Mouse (Mus musculus): ENCODE results near the gene Ccl25. TPM values are rescaled to one million over a fixed set of nuclear protein-coding genes. Genes with fewer than 3 reads are reported as not detected.
A peak's percentile ranks its signal among the peaks of the same experiment; 100 is the strongest.

Ccl25 gene
- 21.5 and 27.1 TPM in 2 replicates for polyA plus RNA-seq (2015; fragmentation: Nextera tagmentation; extraction: Ambion mirVana)

DNA sequence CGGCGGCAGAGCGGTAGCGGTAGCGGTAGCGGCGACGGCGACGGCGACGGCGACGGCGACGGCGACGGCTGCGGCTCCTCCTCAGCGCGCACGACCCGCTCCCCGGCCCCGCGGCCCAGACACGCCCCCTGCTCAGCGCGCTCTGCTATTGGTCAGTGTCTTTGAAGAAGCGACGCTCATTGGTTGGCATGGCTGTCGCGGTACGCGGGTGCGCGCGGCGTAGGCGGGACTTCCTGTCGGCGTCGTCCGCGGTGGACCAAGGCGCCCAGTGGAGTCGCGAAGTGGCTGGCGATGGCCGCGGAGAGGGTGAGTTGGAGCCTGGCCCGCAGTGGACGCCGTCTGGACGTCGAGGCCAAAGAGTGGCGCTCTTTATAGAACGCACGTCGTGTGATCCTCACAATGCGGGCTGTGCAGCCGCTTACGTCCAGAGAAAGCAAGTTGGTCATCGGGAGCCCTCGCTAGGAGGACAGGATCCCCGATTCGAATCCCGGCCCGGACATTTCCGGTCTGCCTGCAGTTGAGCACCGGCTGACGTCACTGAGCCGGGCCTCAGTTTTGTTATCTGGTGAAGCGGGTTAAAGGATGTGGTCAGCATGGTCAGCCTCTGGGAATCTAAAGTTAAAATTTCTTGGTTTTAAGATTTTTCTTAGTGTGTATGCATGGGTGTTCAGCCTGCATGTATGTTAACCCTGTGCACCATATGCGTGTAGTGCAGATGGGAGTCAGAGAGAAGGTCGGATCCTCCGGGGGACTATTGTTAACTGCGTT, at the start of gene Ccl25, which contains the start of gene Elavl1:
Gene Ccl25, plus strand, starts transcription at position 228 of the 768 bp plus-strand sequence.
Gene Elavl1, minus strand, starts transcription at position 431 of the 768 bp plus-strand sequence.
- Histone ChIP-seq H3K27ac (ENCODE audit: low read length) (peak within 1 kb of the TSS; percentile 92), H3K4me1 (ENCODE audit: control insufficient read depth, insufficient read depth, low read length) (peaks cover 26% of the 10 kb centered on the region), H3K27me3 (ENCODE audit: control insufficient read depth, insufficient read depth, low read length) (no peaks in the 10 kb centered on the region), H3K9ac (ENCODE audit: low read length) (peak within 1 kb of the TSS; percentile 99), H3K9me3 (replicated peaks; ENCODE audit: control insufficient read depth, low read length) (no peaks in the 10 kb centered on the region), H3K4me3 (replicated peaks; ENCODE audit: low read length) (peak within 1 kb of the TSS; percentile 95), H3K36me3 (ENCODE audit: control insufficient read depth, insufficient read depth, low read length) (peaks cover 16% of the 10 kb centered on the region; the same call in 1 of the 2 replicates), H3K4me2 (ENCODE audit: low read depth, low read length) (peak within 1 kb of the TSS; percentile 97)
- peak; percentile 99 for ATAC-seq (ENCODE audit: insufficient read depth, low FRiP score)
- under 1% methylated on average over 62 of the region's 78 CpGs for WGBS

DNA sequence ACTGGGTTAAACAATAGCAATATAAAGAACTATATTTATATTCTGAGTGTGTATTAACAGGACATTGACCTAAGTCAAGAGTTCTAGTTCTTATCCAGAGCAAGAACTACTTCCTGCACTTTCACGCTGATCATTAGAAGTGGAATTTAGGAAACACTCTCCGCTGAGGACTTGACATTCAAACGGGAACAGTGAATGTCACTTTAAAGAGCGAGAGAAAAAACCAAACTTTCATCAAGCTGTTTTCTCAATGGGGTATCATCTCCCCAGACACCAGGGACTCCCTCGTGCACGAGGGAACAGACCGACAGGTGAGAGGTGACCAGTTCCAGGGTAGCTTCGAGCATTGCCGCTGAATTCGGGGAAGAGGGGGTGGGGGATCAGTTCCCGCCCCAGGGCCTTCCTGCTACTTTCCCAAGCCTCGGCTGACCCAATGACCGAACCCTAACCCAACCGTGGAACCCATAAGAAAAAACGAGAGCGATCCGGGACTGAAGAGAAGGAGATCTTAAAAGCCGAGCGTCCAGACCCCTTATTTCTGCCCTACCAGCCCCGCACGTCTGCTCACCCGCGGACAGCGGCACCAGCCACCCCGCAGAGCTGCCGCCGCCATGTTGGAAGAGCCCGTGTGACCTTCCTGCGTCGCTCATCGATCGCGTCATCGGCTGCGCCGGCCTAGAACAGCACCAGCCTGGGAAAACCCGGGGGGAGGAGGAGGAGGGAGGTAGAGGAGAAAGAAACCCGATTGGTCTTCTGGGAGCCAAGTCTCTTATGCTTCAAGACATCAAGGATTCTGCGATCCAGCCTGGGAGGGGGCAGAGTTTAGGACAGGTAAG, 49.5 kb upstream of the Ccl25 start, which contains the start of gene Timm44:
Gene Timm44, minus strand, starts transcription at position 639 of the 836 bp plus-strand sequence.
- ATAC-seq (ENCODE audit: insufficient read depth, low FRiP score), result peak; percentile 98
- Histone ChIP-seq H3K27me3 (ENCODE audit: control insufficient read depth, insufficient read depth, low read length) (no peaks in the 10 kb centered on the region), H3K4me2 (ENCODE audit: low read depth, low read length) (peak within 1 kb of the TSS; percentile 69), H3K9me3 (replicated peaks; ENCODE audit: control insufficient read depth, low read length) (no peaks in the 10 kb centered on the region), H3K4me3 (replicated peaks; ENCODE audit: low read length) (peak within 1 kb of the TSS; percentile 78), H3K4me1 (ENCODE audit: control insufficient read depth, insufficient read depth, low read length) (peaks cover 5% of the 10 kb centered on the region), H3K27ac (ENCODE audit: low read length) (peak within 1 kb of the TSS; percentile 31; the same call in 1 of the 2 replicates), H3K36me3 (ENCODE audit: control insufficient read depth, insufficient read depth, low read length) (0 out of 2 replicates have a peak, but pooled peaks cover 5% of the 10 kb centered on the region), H3K9ac (ENCODE audit: low read length) (peak within 1 kb of the TSS; percentile 80)
- WGBS, result under 1% methylated on average over 39 of the region's 39 CpGs

DNA sequence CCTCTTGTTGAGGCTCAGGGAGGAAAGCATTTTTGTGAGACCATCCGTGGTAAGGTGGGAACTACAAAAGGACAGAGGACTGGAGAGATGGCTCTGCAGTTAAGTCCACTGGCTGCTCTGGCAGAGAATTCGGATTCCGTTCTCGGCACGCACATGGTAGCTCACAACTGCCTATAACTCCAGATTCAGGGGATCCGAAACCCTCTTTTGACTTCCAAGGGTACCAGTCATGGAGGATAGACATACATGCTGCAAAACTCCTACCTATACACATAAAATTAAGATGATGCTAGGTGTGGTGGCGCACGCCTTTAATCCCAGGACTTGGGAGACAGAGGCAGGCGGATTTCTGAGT, 48.9 kb upstream of the Ccl25 start:
- peaks cover 5% of the 10 kb centered on the region for H3K4me1 ChIP-seq (ENCODE audit: control insufficient read depth, insufficient read depth, low read length)
- peak; percentile 63; the same call in 1 of the 2 replicates for ATAC-seq (ENCODE audit: insufficient read depth, low FRiP score)
- 27% methylated on average over 9 of the region's 9 CpGs for WGBS

DNA sequence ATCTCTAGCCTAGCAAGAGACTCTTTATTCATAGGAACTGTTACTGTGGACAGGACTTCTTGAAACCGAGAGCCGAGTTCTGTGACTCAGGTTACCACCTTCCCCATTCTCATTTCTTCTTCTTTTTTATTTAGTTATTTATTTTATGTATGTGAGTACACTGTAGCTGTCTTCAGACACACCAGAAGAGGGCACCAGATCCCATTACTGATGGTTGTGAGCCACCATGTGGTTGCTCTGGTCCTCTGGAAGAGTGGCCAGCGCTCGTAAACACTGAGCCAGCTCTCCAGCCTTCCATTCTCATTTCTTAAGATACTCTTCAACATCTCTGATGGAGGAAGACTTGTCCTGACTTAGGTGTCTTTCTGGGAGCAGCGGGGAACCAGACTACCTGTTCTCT, 32.3 kb upstream of the Ccl25 start:
- Histone ChIP-seq H3K27ac (ENCODE audit: low read length) (no peak overlapping the region), H3K9ac (ENCODE audit: low read length) (no peak overlapping the region), H3K4me2 (ENCODE audit: low read depth, low read length) (no peak overlapping the region), H3K27me3 (ENCODE audit: control insufficient read depth, insufficient read depth, low read length) (no peaks in the 10 kb centered on the region), H3K4me3 (replicated peaks; ENCODE audit: low read length) (no peak overlapping the region), H3K36me3 (ENCODE audit: control insufficient read depth, insufficient read depth, low read length) (peaks cover 14% of the 10 kb centered on the region), H3K9me3 (replicated peaks; ENCODE audit: control insufficient read depth, low read length) (no peaks in the 10 kb centered on the region), H3K4me1 (ENCODE audit: control insufficient read depth, insufficient read depth, low read length) (no peaks in the 10 kb centered on the region)
- ATAC-seq (ENCODE audit: insufficient read depth, low FRiP score), result no peak
- WGBS, result 88% methylated on average over 5 of the region's 5 CpGs

More for the DNA sequence above, 48.9 kb upstream of the Ccl25 start:
- Histone ChIP-seq H3K4me2 (ENCODE audit: low read depth, low read length) (peak overlapping the region; percentile 69), H3K27ac (ENCODE audit: low read length) (peak overlapping the region; percentile 31; the same call in 1 of the 2 replicates), H3K9me3 (replicated peaks; ENCODE audit: control insufficient read depth, low read length) (no peaks in the 10 kb centered on the region), H3K4me3 (replicated peaks; ENCODE audit: low read length) (peak overlapping the region; percentile 78), H3K36me3 (ENCODE audit: control insufficient read depth, insufficient read depth, low read length) (0 out of 2 replicates have a peak, but pooled peaks cover 5% of the 10 kb centered on the region), H3K27me3 (ENCODE audit: control insufficient read depth, insufficient read depth, low read length) (no peaks in the 10 kb centered on the region), H3K9ac (ENCODE audit: low read length) (peak overlapping the region; percentile 80)

DNA sequence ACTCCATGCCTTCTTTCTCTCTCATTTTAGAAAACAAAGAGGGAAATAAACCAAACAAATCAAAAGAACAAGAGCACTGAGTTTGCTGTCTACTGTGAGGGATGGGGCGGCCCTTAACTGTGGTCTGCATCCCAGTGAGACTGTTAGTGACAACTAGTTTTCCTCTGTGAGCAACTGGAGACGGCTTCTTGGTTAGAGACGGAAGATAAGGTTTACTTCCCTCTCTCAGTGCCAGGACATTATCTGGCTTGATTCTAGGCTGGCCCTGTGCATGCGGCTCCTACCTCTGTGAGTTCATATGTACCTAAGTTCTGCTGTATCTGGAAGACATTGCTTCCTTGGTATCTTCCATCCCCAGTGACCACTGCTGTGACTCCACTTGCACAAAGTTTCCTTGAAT, 27.2 kb upstream of the Ccl25 start:
- H3K27me3 ChIP-seq (ENCODE audit: control insufficient read depth, insufficient read depth, low read length), result no peaks in the 10 kb centered on the region
- no peak overlapping the region for H3K27ac ChIP-seq (ENCODE audit: low read length)
- no peak overlapping the region for H3K4me3 ChIP-seq (replicated peaks; ENCODE audit: low read length)
- 87% methylated on average over 4 of the region's 4 CpGs for WGBS
- H3K9me3 ChIP-seq (replicated peaks; ENCODE audit: control insufficient read depth, low read length), result no peaks in the 10 kb centered on the region
- H3K4me1 ChIP-seq (ENCODE audit: control insufficient read depth, insufficient read depth, low read length), result no peaks in the 10 kb centered on the region
- H3K36me3 ChIP-seq (ENCODE audit: control insufficient read depth, insufficient read depth, low read length), result peaks cover 37% of the 10 kb centered on the region
- no peak for ATAC-seq (ENCODE audit: insufficient read depth, low FRiP score)
- H3K4me2 ChIP-seq (ENCODE audit: low read depth, low read length), result no peak overlapping the region
- H3K9ac ChIP-seq (ENCODE audit: low read length), result no peak overlapping the region

DNA sequence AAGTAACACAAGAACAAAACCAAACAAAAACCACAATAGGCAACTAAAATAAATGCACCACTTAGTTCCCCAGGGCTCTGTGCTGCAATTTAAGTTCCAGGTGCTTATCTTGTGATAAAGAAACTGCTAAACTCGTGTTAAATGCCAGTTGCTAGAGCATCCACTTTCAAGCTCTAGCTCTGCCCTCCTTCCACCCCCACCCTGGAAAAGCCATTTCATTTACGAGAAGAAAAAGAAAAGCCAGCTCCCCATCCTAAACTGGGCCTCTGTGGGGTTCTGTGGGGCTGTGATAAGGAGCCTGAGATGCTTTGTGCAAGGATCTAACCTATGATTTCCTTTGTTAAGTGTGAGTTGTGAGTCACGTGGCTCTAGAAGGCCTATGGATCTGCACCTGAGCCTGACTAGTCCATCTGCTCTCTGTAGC, 20.9 kb upstream of the Ccl25 start:
- Histone ChIP-seq H3K27ac (ENCODE audit: low read length) (no peak overlapping the region), H3K27me3 (ENCODE audit: control insufficient read depth, insufficient read depth, low read length) (no peaks in the 10 kb centered on the region), H3K9ac (ENCODE audit: low read length) (no peak overlapping the region), H3K4me3 (replicated peaks; ENCODE audit: low read length) (no peak overlapping the region), H3K9me3 (replicated peaks; ENCODE audit: control insufficient read depth, low read length) (no peaks in the 10 kb centered on the region), H3K4me1 (ENCODE audit: control insufficient read depth, insufficient read depth, low read length) (no peaks in the 10 kb centered on the region), H3K36me3 (ENCODE audit: control insufficient read depth, insufficient read depth, low read length) (peaks cover 40% of the 10 kb centered on the region), H3K4me2 (ENCODE audit: low read depth, low read length) (no peak overlapping the region)
- no peak for ATAC-seq (ENCODE audit: insufficient read depth, low FRiP score)
- 67% methylated on average over 3 of the region's 3 CpGs for WGBS

DNA sequence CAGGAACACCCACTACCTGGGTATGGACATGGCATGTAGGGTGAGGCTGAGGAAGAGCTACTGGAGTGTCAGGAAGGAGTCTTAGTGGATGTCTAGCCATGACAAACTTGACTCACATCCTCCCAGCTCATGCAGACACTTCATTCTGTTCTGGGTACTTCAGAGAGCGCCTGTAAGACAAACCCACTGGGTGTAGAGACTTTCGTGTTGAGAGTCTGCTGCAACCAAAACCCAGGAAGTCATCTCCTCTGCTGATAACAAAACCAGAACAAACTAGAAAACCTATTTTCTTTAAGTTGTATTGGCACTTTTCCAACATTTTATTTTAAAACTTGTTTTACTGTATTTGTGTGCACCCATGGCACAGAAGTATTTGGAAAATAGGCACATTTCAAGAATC, 19.2 kb upstream of the Ccl25 start:
- no peaks in the 10 kb centered on the region for H3K9me3 ChIP-seq (replicated peaks; ENCODE audit: control insufficient read depth, low read length)
- 79% methylated on average over 2 of the region's 2 CpGs for WGBS
- no peak overlapping the region for H3K4me3 ChIP-seq (replicated peaks; ENCODE audit: low read length)
- H3K4me1 ChIP-seq (ENCODE audit: control insufficient read depth, insufficient read depth, low read length), result no peaks in the 10 kb centered on the region
- H3K27me3 ChIP-seq (ENCODE audit: control insufficient read depth, insufficient read depth, low read length), result no peaks in the 10 kb centered on the region
- H3K36me3 ChIP-seq (ENCODE audit: control insufficient read depth, insufficient read depth, low read length), result peaks cover 45% of the 10 kb centered on the region
- no peak overlapping the region for H3K9ac ChIP-seq (ENCODE audit: low read length)
- ATAC-seq (ENCODE audit: insufficient read depth, low FRiP score), result no peak
- no peak overlapping the region for H3K27ac ChIP-seq (ENCODE audit: low read length)
- no peak overlapping the region for H3K4me2 ChIP-seq (ENCODE audit: low read depth, low read length)

DNA sequence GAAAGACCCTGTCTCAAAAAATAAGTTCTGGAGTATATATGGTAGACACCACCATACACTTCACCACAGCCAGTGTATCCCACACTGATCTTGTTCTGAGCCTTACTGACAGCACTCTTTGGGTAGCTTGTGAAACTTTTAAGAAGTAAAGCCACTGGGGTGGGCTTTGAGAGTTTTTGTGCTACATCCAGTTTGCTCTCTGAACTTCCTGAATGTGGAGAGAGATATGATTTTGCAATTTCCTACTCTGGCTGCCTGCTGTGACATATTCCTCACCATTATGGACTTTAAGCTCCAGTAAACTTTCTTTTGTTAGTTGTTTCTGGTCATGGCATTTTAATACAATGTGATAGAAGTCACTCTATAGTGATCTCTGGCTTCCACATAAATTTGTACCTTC, 12.9 kb upstream of the Ccl25 start:
- Histone ChIP-seq H3K36me3 (ENCODE audit: control insufficient read depth, insufficient read depth, low read length) (peaks cover 24% of the 10 kb centered on the region), H3K27me3 (ENCODE audit: control insufficient read depth, insufficient read depth, low read length) (no peaks in the 10 kb centered on the region)

More for the DNA sequence above, 12.9 kb upstream of the Ccl25 start:
- Histone ChIP-seq H3K4me3 (replicated peaks; ENCODE audit: low read length) (no peak overlapping the region), H3K9me3 (replicated peaks; ENCODE audit: control insufficient read depth, low read length) (no peaks in the 10 kb centered on the region), H3K9ac (ENCODE audit: low read length) (no peak overlapping the region), H3K27ac (ENCODE audit: low read length) (no peak overlapping the region), H3K4me2 (ENCODE audit: low read depth, low read length) (no peak overlapping the region), H3K4me1 (ENCODE audit: control insufficient read depth, insufficient read depth, low read length) (no peaks in the 10 kb centered on the region)
- no peak for ATAC-seq (ENCODE audit: insufficient read depth, low FRiP score)
